Mouse (Mus musculus) heart, adult 9 months (tissue): ENCODE results near the gene Rhobtb3.

Experiments
- DNase-seq, 2 experiments: peaks; one replicate each; pipeline ENCODE4 v3.0.0; 2022; ENCODE audit warnings: low spot score in 2 of 2

The Rhobtb3 gene

GRCm38 (mm10) chr13:75943189-75944043 is at the start of gene Rhobtb3:
Rhobtb3 (minus strand) TSS chr13:75943925.
- DNase-seq, result peak; percentile 66

- peak; percentile 7 to 14 for DNase-seq
Measured at GRCm38 (mm10) chr13:75992169-75993028, 48.7 kb upstream of the Rhobtb3 start.

GRCm38 (mm10) chr13:75988096-75988495 is 44.4 kb upstream of the Rhobtb3 start:
- peak; percentile 53 to 78 for DNase-seq

GRCm38 (mm10) chr13:75981901-75982300 is 38.2 kb upstream of the Rhobtb3 start:
- no peak for DNase-seq

GRCm38 (mm10) chr13:75976649-75977048 is 32.9 kb upstream of the Rhobtb3 start:
- no peak for DNase-seq

- DNase-seq, result no peak
Measured at GRCm38 (mm10) chr13:75976218-75976617, 32.5 kb upstream of the Rhobtb3 start.

GRCm38 (mm10) chr13:75975629-75976028 is 31.9 kb upstream of the Rhobtb3 start:
- no peak for DNase-seq

GRCm38 (mm10) chr13:75974481-75974880 is 30.8 kb upstream of the Rhobtb3 start:
- DNase-seq, result no peak

GRCm38 (mm10) chr13:75966850-75967249 is 23.1 kb upstream of the Rhobtb3 start, which contains the start of gene Spata9:
Spata9 (plus strand) TSS chr13:75967150.
- DNase-seq, result no peak

GRCm38 (mm10) chr13:75955357-75955992 is 11.8 kb upstream of the Rhobtb3 start:
- no peak for DNase-seq

- DNase-seq, result no peak
Measured at GRCm38 (mm10) chr13:75950295-75950694, 6.6 kb upstream of the Rhobtb3 start.

GRCm38 (mm10) chr13:75944044-75944820 is 507 bp upstream of the Rhobtb3 start:
- DNase-seq, result no peak

- no peak for DNase-seq
Measured at GRCm38 (mm10) chr13:75942731-75943130, 994 bp downstream of the Rhobtb3 start.

GRCm38 (mm10) chr13:75941518-75942295 is 2.0 kb downstream of the Rhobtb3 start:
- no peak for DNase-seq

GRCm38 (mm10) chr13:75940791-75941517 is 2.8 kb downstream of the Rhobtb3 start:
- DNase-seq, result peak; percentile 21 to 23

- DNase-seq, result no peak
Measured at GRCm38 (mm10) chr13:75938866-75939265, 4.9 kb downstream of the Rhobtb3 start.

- DNase-seq, result no peak
Measured at GRCm38 (mm10) chr13:75933287-75933686, 10.4 kb downstream of the Rhobtb3 start.

GRCm38 (mm10) chr13:75931073-75931472 is 12.7 kb downstream of the Rhobtb3 start:
- peak; percentile 10 to 36 for DNase-seq

- DNase-seq, result no peak
Measured at GRCm38 (mm10) chr13:75930660-75931059, 13.1 kb downstream of the Rhobtb3 start.

GRCm38 (mm10) chr13:75930023-75930422 is 13.7 kb downstream of the Rhobtb3 start:
- no peak for DNase-seq
